Mouse (Mus musculus): ENCODE results near the gene Ddx20. TPM values are rescaled to one million over a fixed set of nuclear protein-coding genes. Genes with fewer than 3 reads are reported as not detected.

Ddx20 gene
- total and polyA plus RNA-seq, 3 experiments, result 31.6 to 66.8 (median 37.3) TPM

- TF ChIP-seq CHD2 (IDR thresholded peaks at IDR 0.05; ENCODE audit: low read length), result no peak
These were observed 35.1 kb upstream of the Ddx20 start (continued) for GRCm38 (mm10) chr3:105722510-105722909.

DNA sequence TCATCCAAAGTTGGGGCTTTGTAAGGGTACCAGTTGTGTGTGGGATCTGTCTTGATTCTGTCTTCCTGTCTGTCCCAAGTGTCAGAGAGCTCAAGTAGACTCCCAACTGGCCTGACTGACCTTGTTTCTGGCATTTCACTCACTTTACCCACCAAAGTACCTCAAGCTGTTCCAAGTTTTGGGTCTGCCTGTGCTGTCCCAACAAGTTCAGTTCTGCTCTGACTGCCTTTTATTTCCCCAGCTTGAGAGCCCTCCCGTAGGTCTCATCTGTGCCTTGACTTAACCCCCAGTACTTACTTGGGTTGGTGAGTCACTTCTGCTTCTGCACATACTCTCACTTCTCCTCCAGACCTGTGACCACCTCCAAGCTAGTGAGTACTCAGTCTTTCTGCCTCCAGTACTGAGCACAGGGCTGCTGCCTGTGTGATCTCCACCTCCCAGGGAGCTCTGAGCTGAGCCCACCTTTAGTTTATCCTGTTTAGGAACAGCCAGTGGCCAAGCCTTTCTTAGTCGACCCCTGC, 34.4 kb upstream of the Ddx20 start:
- Histone ChIP-seq H3K27ac (ENCODE audit: control insufficient read depth, low read depth, low read length) (no peak overlapping the region), H3K9ac (ENCODE audit: control insufficient read depth, low read depth, low read length, poor library complexity, severe bottlenecking) (no peak overlapping the region), H3K4me1 (ENCODE audit: control insufficient read depth in 1 of 2, insufficient read depth in 2 of 2, low read length in 2 of 2) (no peaks in the 10 kb centered on the region), H3K36me3 (ENCODE audit: control insufficient read depth in 1 of 2, insufficient read depth in 2 of 2, low read length in 2 of 2) (no peaks in the 10 kb centered on the region), H3K79me2 (ENCODE audit: control insufficient read depth, insufficient read depth, low read length, poor library complexity) (no peaks in the 10 kb centered on the region), H3K4me3 (ENCODE audit: control insufficient read depth in 1 of 2, insufficient read depth in 1 of 2, low read depth in 2 of 2, low read length in 2 of 2) (no peak overlapping the region), H3K9me3 (replicated peaks; ENCODE audit: insufficient read depth, low read length) (no peaks in the 10 kb centered on the region), H3K27me3 (ENCODE audit: control insufficient read depth in 1 of 2, insufficient read depth in 2 of 2, low read length in 2 of 2) (no peaks in the 10 kb centered on the region)
- TF ChIP-seq CTCF (IDR thresholded peaks at IDR 0.05 in 2 of 3, conservative IDR thresholded peaks at IDR 0.05 in 1 of 3; ENCODE audit: control insufficient read depth in 1 of 3, insufficient read depth in 1 of 3, low read depth in 2 of 3, low read length in 3 of 3, poor library complexity in 1 of 3, severe bottlenecking in 1 of 3) (no peak), POLR2A (IDR thresholded peaks at IDR 0.05; ENCODE audit: control insufficient read depth in 1 of 2, insufficient read depth in 1 of 2, low read depth in 1 of 2, low read length in 2 of 2, poor library complexity in 1 of 2) (no peak)
- peak; percentile 42 for DNase-seq (ENCODE audit: low read depth, low spot score)

- Histone ChIP-seq H3K27me3 (ENCODE audit: control insufficient read depth in 1 of 2, insufficient read depth in 2 of 2, low read length in 2 of 2) (no peaks in the 10 kb centered on the region), H3K4me1 (ENCODE audit: control insufficient read depth in 1 of 2, insufficient read depth in 2 of 2, low read length in 2 of 2) (no peaks in the 10 kb centered on the region), H3K9ac (ENCODE audit: control insufficient read depth, low read depth, low read length, poor library complexity, severe bottlenecking) (no peak overlapping the region), H3K27ac (ENCODE audit: control insufficient read depth, low read depth, low read length) (no peak overlapping the region), H3K36me3 (ENCODE audit: control insufficient read depth in 1 of 2, insufficient read depth in 2 of 2, low read length in 2 of 2) (no peaks in the 10 kb centered on the region), H3K4me3 (ENCODE audit: control insufficient read depth in 1 of 2, insufficient read depth in 1 of 2, low read depth in 2 of 2, low read length in 2 of 2) (no peak overlapping the region), H3K79me2 (ENCODE audit: control insufficient read depth, insufficient read depth, low read length, poor library complexity) (no peaks in the 10 kb centered on the region), H3K9me3 (replicated peaks; ENCODE audit: insufficient read depth, low read length) (no peaks in the 10 kb centered on the region)
- no peak for TF ChIP-seq GABPA (IDR thresholded peaks at IDR 0.05; ENCODE audit: low read depth, low read length)
- TF ChIP-seq EP300 (IDR thresholded peaks at IDR 0.05; ENCODE audit: low read depth in 1 of 2, low read length in 2 of 2), result no peak
- TF ChIP-seq MAX (IDR thresholded peaks at IDR 0.05; ENCODE audit: low read length), result no peak
- no peak for TF ChIP-seq ELF1 (IDR thresholded peaks at IDR 0.05; ENCODE audit: low read depth, low read length)
- DNase-seq (ENCODE audit: low read depth, low spot score), result no peak
These were observed 33.1 kb upstream of the Ddx20 start for GRCm38 (mm10) chr3:105720514-105720913.

GRCm38 (mm10) chr3:105719979-105720378, 32.6 kb upstream of the Ddx20 start:
- TF ChIP-seq EP300 (IDR thresholded peaks at IDR 0.05; ENCODE audit: low read depth in 1 of 2, low read length in 2 of 2) (no peak), MEF2A (IDR thresholded peaks at IDR 0.05; ENCODE audit: extremely low read depth, insufficient replicate concordance, low read depth, low read length, poor library complexity, severe bottlenecking) (no peak), MAZ (IDR thresholded peaks at IDR 0.05; ENCODE audit: low read depth, low read length) (no peak), POLR2AphosphoS5 (IDR thresholded peaks at IDR 0.05; ENCODE audit: borderline replicate concordance, low read depth, low read length) (no peak), ELF1 (IDR thresholded peaks at IDR 0.05; ENCODE audit: low read depth, low read length) (no peak), CTCF (IDR thresholded peaks at IDR 0.05 in 2 of 3, conservative IDR thresholded peaks at IDR 0.05 in 1 of 3; ENCODE audit: control insufficient read depth in 1 of 3, insufficient read depth in 1 of 3, low read depth in 2 of 3, low read length in 3 of 3, poor library complexity in 1 of 3, severe bottlenecking in 1 of 3) (no peak), CHD1 (IDR thresholded peaks at IDR 0.05; ENCODE audit: low read depth, low read length) (no peak), ZKSCAN1 (IDR thresholded peaks at IDR 0.05; ENCODE audit: low read depth, low read length) (no peak), POLR2A (IDR thresholded peaks at IDR 0.05; ENCODE audit: control insufficient read depth in 1 of 2, insufficient read depth in 1 of 2, low read depth in 1 of 2, low read length in 2 of 2, poor library complexity in 1 of 2) (no peak), USF1 (IDR thresholded peaks at IDR 0.05; ENCODE audit: low read depth, low read length) (no peak), MYC (IDR thresholded peaks at IDR 0.05; ENCODE audit: low read depth, low read length) (no peak), GATA1 (IDR thresholded peaks at IDR 0.05; ENCODE audit: low read depth, low read length) (no peak), ETS1 (IDR thresholded peaks at IDR 0.05; ENCODE audit: low read depth, low read length) (no peak), ZMIZ1 (IDR thresholded peaks at IDR 0.05; ENCODE audit: low read depth, low read length) (no peak), RAD21 (IDR thresholded peaks at IDR 0.05; ENCODE audit: low read depth, low read length) (no peak), ZC3H11A (IDR thresholded peaks at IDR 0.05; ENCODE audit: low read depth, low read length) (no peak), E2F4 (IDR thresholded peaks at IDR 0.05; ENCODE audit: borderline replicate concordance, low read depth, low read length) (no peak), RCOR1 (IDR thresholded peaks at IDR 0.05; ENCODE audit: low read depth, low read length) (no peak), BHLHE40 (IDR thresholded peaks at IDR 0.05; ENCODE audit: borderline replicate concordance, low read depth, low read length) (no peak)
- Histone ChIP-seq H3K36me3 (ENCODE audit: control insufficient read depth in 1 of 2, insufficient read depth in 2 of 2, low read length in 2 of 2) (no peaks in the 10 kb centered on the region), H3K4me3 (ENCODE audit: control insufficient read depth in 1 of 2, insufficient read depth in 1 of 2, low read depth in 2 of 2, low read length in 2 of 2) (no peak overlapping the region), H3K9me3 (replicated peaks; ENCODE audit: insufficient read depth, low read length) (no peaks in the 10 kb centered on the region), H3K27ac (ENCODE audit: control insufficient read depth, low read depth, low read length) (no peak overlapping the region), H3K27me3 (ENCODE audit: control insufficient read depth in 1 of 2, insufficient read depth in 2 of 2, low read length in 2 of 2) (no peaks in the 10 kb centered on the region), H3K9ac (ENCODE audit: control insufficient read depth, low read depth, low read length, poor library complexity, severe bottlenecking) (no peak overlapping the region), H3K79me2 (ENCODE audit: control insufficient read depth, insufficient read depth, low read length, poor library complexity) (no peaks in the 10 kb centered on the region), H3K4me1 (ENCODE audit: control insufficient read depth in 1 of 2, insufficient read depth in 2 of 2, low read length in 2 of 2) (no peaks in the 10 kb centered on the region)
- no peak for DNase-seq (ENCODE audit: low read depth, low spot score)

Data from MEL (cell line).